Mouse (Mus musculus): ENCODE results near the gene Vmn1r47. TPM values are rescaled to one million over a fixed set of nuclear protein-coding genes. Genes with fewer than 3 reads are reported as not detected.
"Not testable (repeated sequence)": the region's sequence is repeated elsewhere in the genome, so short reads cannot be mapped to it uniquely, and the experiment has no call there.

Vmn1r47 gene
- total RNA-seq (2014; rRNA removed) (not detected in 2 replicates), polyA plus RNA-seq (2015; fragmentation: Nextera tagmentation; extraction: Ambion mirVana) (not detected in 2 replicates)

- not testable (repeated sequence) for H3K36me3 ChIP-seq (ENCODE audit: insufficient read depth, low read length)
- WGBS = 96% methylated on average over 1 of the region's 1 CpGs
Observed at GRCm38 (mm10) chr6:90015847-90016246, at the start of gene Vmn1r47. Vmn1r47 (plus strand) TSS chr6:90016147.

DNA sequence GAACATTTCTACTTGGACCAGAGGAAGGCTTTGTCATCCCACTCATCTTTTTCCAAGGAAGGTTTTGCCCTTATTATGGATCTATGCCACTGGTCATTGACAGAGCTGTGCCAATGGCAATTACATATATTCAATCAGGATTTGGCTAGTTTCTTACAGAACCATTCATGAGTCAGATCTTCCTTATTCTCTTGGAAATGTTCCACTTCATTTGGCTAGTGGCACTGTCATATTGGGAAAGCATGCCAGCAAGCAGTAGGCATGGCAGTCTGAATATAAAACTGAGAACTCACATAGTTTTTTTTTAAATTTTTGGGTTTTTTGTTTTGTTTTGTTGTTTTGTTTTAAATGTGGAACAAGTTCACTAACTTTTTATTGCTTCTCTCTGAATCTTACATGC lies 49.6 kb upstream of the Vmn1r47 start:
- no peak for TF ChIP-seq CTCF (IDR thresholded peaks at IDR 0.05)
- Histone ChIP-seq H3K27ac (ENCODE audit: low read depth, low read length) (no peak overlapping the region), H3K4me3 (ENCODE audit: low read depth, low read length) (no peak overlapping the region), H3K4me1 (ENCODE audit: insufficient read depth, low read length) (no peaks in the 10 kb centered on the region), H3K27me3 (ENCODE audit: insufficient read depth, low read length) (no peaks in the 10 kb centered on the region), H3K36me3 (ENCODE audit: insufficient read depth, low read length) (no peaks in the 10 kb centered on the region), H3K9ac (replicated peaks; ENCODE audit: low read length, poor library complexity, severe bottlenecking) (no peak overlapping the region), H3K9me3 (ENCODE audit: low read length) (0 out of 2 replicates have a peak, but pooled peaks cover 2% of the 10 kb centered on the region), H3K4me2 (ENCODE audit: low read depth, low read length, poor library complexity, severe bottlenecking) (no peak overlapping the region)
- DNase-seq (ENCODE audit: low spot score) = no peak
- no peak for ATAC-seq (ENCODE audit: low FRiP score)

More at GRCm38 (mm10) chr6:90015847-90016246, at the start of gene Vmn1r47:
- not testable (repeated sequence) for H3K4me2 ChIP-seq (ENCODE audit: low read depth, low read length, poor library complexity, severe bottlenecking); ATAC-seq (ENCODE audit: low FRiP score); H3K9me3 ChIP-seq (ENCODE audit: low read length); H3K27ac ChIP-seq (ENCODE audit: low read depth, low read length); H3K27me3 ChIP-seq (ENCODE audit: insufficient read depth, low read length); DNase-seq (ENCODE audit: low spot score); H3K4me1 ChIP-seq (ENCODE audit: insufficient read depth, low read length); H3K9ac ChIP-seq (replicated peaks; ENCODE audit: low read length, poor library complexity, severe bottlenecking); H3K4me3 ChIP-seq (ENCODE audit: low read depth, low read length)

DNA sequence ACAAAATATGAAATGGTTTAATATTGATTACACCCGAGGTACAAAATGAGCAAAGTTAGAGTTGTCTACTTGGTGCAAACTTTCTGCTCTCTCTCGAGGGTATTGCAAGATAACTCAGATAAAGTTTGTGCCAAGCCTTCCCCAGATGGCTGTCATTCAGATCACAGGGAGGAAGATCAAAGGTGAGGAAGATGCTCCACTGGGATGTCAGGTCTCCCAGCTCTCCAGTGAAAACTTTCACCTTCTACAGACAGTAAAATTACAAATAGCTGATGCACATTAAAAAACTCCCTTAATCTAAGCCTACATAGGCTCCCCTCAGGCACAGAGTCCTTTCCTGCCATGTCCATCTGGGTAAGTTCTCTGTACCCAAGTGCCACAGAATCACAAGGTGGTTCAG lies 46.9 kb upstream of the Vmn1r47 start, which contains the start of gene Vmn1r46:
Gene Vmn1r46 (plus strand): TSS at position 301 of the 400 bp plus-strand sequence.
- Histone ChIP-seq H3K27me3 (ENCODE audit: insufficient read depth, low read length) (no peaks in the 10 kb centered on the region), H3K4me2 (ENCODE audit: low read depth, low read length, poor library complexity, severe bottlenecking) (no peak within 1 kb of the TSS), H3K27ac (ENCODE audit: low read depth, low read length) (no peak within 1 kb of the TSS), H3K4me1 (ENCODE audit: insufficient read depth, low read length) (no peaks in the 10 kb centered on the region), H3K9me3 (ENCODE audit: low read length) (0 out of 2 replicates have a peak, but pooled peaks cover 2% of the 10 kb centered on the region), H3K9ac (replicated peaks; ENCODE audit: low read length, poor library complexity, severe bottlenecking) (no peak within 1 kb of the TSS), H3K36me3 (ENCODE audit: insufficient read depth, low read length) (no peaks in the 10 kb centered on the region), H3K4me3 (ENCODE audit: low read depth, low read length) (no peak within 1 kb of the TSS)
- no peak for TF ChIP-seq CTCF (IDR thresholded peaks at IDR 0.05)
- ATAC-seq (ENCODE audit: low FRiP score) = no peak
- DNase-seq (ENCODE audit: low spot score) = no peak
- 43% methylated on average over 2 of the region's 2 CpGs for WGBS

DNA sequence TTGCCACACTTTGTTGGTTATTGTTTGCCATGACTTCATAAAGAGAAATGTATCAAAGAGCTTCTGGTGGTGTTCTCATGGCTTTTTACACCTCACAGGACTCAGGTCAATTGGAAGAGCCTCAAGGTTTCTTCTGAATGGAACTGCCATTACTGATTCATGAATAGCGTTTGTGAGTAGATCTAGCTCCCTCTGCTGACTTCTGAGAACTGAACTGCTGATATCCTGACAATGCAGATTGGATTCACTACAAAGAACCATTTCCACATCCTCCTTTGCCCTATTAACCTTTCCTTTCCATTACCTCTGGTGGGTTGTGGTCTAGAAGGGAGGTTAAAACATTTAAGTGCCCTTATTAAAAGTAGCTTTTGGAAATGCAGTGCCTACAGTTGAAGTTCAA lies 30.0 kb upstream of the Vmn1r47 start:
- H3K4me2 ChIP-seq (ENCODE audit: low read depth, low read length, poor library complexity, severe bottlenecking) = no peak overlapping the region
- no peak for TF ChIP-seq CTCF (IDR thresholded peaks at IDR 0.05)
- no peaks in the 10 kb centered on the region for H3K36me3 ChIP-seq (ENCODE audit: insufficient read depth, low read length)
- H3K27me3 ChIP-seq (ENCODE audit: insufficient read depth, low read length) = no peaks in the 10 kb centered on the region
- no peak for DNase-seq (ENCODE audit: low spot score)
- WGBS = 7% methylated on average over 1 of the region's 1 CpGs
- H3K4me3 ChIP-seq (ENCODE audit: low read depth, low read length) = no peak overlapping the region
- no peak for ATAC-seq (ENCODE audit: low FRiP score)
- peaks cover under 1% of the 10 kb centered on the region; the same call in 1 of the 2 replicates for H3K9me3 ChIP-seq (ENCODE audit: low read length)
- H3K4me1 ChIP-seq (ENCODE audit: insufficient read depth, low read length) = no peaks in the 10 kb centered on the region
- no peak overlapping the region for H3K9ac ChIP-seq (replicated peaks; ENCODE audit: low read length, poor library complexity, severe bottlenecking)
- no peak overlapping the region for H3K27ac ChIP-seq (ENCODE audit: low read depth, low read length)

DNA sequence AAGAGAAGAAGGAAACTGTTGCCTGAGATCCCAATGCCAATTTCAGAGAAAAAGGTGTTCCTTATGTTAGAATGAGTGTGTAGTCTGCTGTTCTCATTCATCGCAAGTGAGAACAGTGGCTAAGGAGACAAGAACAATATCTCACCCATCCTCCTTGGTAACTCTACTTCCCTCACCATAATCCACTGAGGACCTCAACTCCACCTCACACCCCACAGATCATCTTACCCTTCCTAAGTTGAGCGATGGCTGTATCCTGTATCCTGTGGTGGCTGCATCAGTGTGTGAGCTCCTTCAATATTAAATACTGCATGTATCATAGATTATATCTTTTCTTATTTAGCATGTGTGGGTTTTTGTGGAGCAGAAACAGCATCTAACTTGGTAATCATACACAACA lies 20.8 kb downstream of the Vmn1r47 start, which contains the start of gene Vmn1r48:
Gene Vmn1r48 (minus strand): TSS at position 101 of the 400 bp plus-strand sequence.
- H3K4me2 ChIP-seq (ENCODE audit: low read depth, low read length, poor library complexity, severe bottlenecking); H3K4me1 ChIP-seq (ENCODE audit: insufficient read depth, low read length); DNase-seq (ENCODE audit: low spot score); H3K36me3 ChIP-seq (ENCODE audit: insufficient read depth, low read length); H3K9ac ChIP-seq (replicated peaks; ENCODE audit: low read length, poor library complexity, severe bottlenecking); ATAC-seq (ENCODE audit: low FRiP score); H3K27me3 ChIP-seq (ENCODE audit: insufficient read depth, low read length); H3K27ac ChIP-seq (ENCODE audit: low read depth, low read length); H3K4me3 ChIP-seq (ENCODE audit: low read depth, low read length); H3K9me3 ChIP-seq (ENCODE audit: low read length): not testable (repeated sequence)
- no CpG with 5 or more reads among the region's 2 CpGs for WGBS

Other genes with a start within 250 kb of the Vmn1r47 start
- not detected in 2 replicates for gene Vmn1r42, start 139.7 kb upstream of the Vmn1r47 start, total RNA-seq (2014; rRNA removed)
- not detected in 2 replicates for gene Vmn1r42, start 139.7 kb upstream of the Vmn1r47 start, polyA plus RNA-seq (2015; fragmentation: Nextera tagmentation; extraction: Ambion mirVana)
- gene Vmn1r43, start 139.7 kb upstream of the Vmn1r47 start, total RNA-seq (2014; rRNA removed) = 0.05 TPM in 1 of 2 replicates, not detected in the other
- gene Vmn1r43, start 139.7 kb upstream of the Vmn1r47 start, polyA plus RNA-seq (2015; fragmentation: Nextera tagmentation; extraction: Ambion mirVana) = not detected in 2 replicates
- not detected in 2 replicates for gene Vmn1r44, start 132.5 kb upstream of the Vmn1r47 start, total RNA-seq (2014; rRNA removed)
- not detected in 2 replicates for gene Vmn1r44, start 132.5 kb upstream of the Vmn1r47 start, polyA plus RNA-seq (2015; fragmentation: Nextera tagmentation; extraction: Ambion mirVana)
- gene Vmn1r45, start 75.5 kb upstream of the Vmn1r47 start, total RNA-seq (2014; rRNA removed) = not detected in 2 replicates
- gene Vmn1r45, start 75.5 kb upstream of the Vmn1r47 start, polyA plus RNA-seq (2015; fragmentation: Nextera tagmentation; extraction: Ambion mirVana) = 0.05 TPM in 1 of 2 replicates, not detected in the other
- not detected in 2 replicates for gene Vmn1r46, start 46.8 kb upstream of the Vmn1r47 start, total RNA-seq (2014; rRNA removed)
- not detected in 2 replicates for gene Vmn1r46, start 46.8 kb upstream of the Vmn1r47 start, polyA plus RNA-seq (2015; fragmentation: Nextera tagmentation; extraction: Ambion mirVana)
- gene Vmn1r48, start 20.7 kb downstream of the Vmn1r47 start, total RNA-seq (2014; rRNA removed) = not detected in 2 replicates
- not detected in 2 replicates for gene Vmn1r48, start 20.7 kb downstream of the Vmn1r47 start, polyA plus RNA-seq (2015; fragmentation: Nextera tagmentation; extraction: Ambion mirVana)
- not detected in 2 replicates for gene Vmn1r49, start 62.4 kb downstream of the Vmn1r47 start, total RNA-seq (2014; rRNA removed)
- gene Vmn1r49, start 62.4 kb downstream of the Vmn1r47 start, polyA plus RNA-seq (2015; fragmentation: Nextera tagmentation; extraction: Ambion mirVana) = not detected in 2 replicates
- not detected in 2 replicates for gene Vmn1r50, start 85.3 kb downstream of the Vmn1r47 start, total RNA-seq (2014; rRNA removed)
- gene Vmn1r50, start 85.3 kb downstream of the Vmn1r47 start, polyA plus RNA-seq (2015; fragmentation: Nextera tagmentation; extraction: Ambion mirVana) = not detected in 2 replicates
- gene Vmn1r51, start 106.4 kb downstream of the Vmn1r47 start, total RNA-seq (2014; rRNA removed) = not detected in 2 replicates
- gene Vmn1r51, start 106.4 kb downstream of the Vmn1r47 start, polyA plus RNA-seq (2015; fragmentation: Nextera tagmentation; extraction: Ambion mirVana) = 0.10 TPM in 1 of 2 replicates, not detected in the other
- not detected in 2 replicates for gene Vmn1r52, start 158.7 kb downstream of the Vmn1r47 start, total RNA-seq (2014; rRNA removed)
- not detected in 2 replicates for gene Vmn1r52, start 158.7 kb downstream of the Vmn1r47 start, polyA plus RNA-seq (2015; fragmentation: Nextera tagmentation; extraction: Ambion mirVana)
- gene V1ra8, start 186.6 kb downstream of the Vmn1r47 start, total RNA-seq (2014; rRNA removed) = not detected in 2 replicates
- not detected in 2 replicates for gene V1ra8, start 186.6 kb downstream of the Vmn1r47 start, polyA plus RNA-seq (2015; fragmentation: Nextera tagmentation; extraction: Ambion mirVana)
- not detected in 2 replicates for gene Vmn1r53, start 208.3 kb downstream of the Vmn1r47 start, total RNA-seq (2014; rRNA removed)
- not detected in 2 replicates for gene Vmn1r53, start 208.3 kb downstream of the Vmn1r47 start, polyA plus RNA-seq (2015; fragmentation: Nextera tagmentation; extraction: Ambion mirVana)
- gene Vmn1r54, start 230.2 kb downstream of the Vmn1r47 start, total RNA-seq (2014; rRNA removed) = not detected in 2 replicates
- gene Vmn1r54, start 230.2 kb downstream of the Vmn1r47 start, polyA plus RNA-seq (2015; fragmentation: Nextera tagmentation; extraction: Ambion mirVana) = not detected in 2 replicates